ENCODE assay signal across 31 mouse cellular contexts in the genomic region with DNA sequence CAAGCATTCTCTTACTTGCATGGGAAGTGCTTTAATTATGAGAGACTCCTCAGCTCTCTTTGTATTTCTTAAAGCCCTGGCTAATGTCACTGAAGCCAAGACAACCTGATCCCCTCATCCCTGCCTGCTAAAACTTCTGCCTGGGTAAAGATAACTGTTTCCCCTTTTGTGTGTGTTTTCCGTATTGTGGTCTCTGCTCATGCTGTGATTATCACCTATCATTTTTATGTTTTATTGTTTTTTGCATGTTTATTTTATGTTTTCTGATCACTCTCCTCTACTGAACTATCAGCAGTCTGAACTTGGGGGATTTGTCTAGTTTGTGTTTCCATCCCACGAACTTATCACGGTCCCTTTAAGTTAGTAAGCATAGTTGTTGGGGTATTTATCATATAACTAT.
"Had no signal": no experiment of that assay in that cellular context is flagged by ENCODE, and none has a peak within 500 bp of the region (broad histone marks: within the 10 kb centered on the region; RNA-seq: fewer than 3 reads in every experiment).

No protein-coding gene starts in this region.

- DNase-seq: left cerebral cortex, postnatal 4 days; liver; liver, embryonic 13.5 days; liver, postnatal 0 days; lung, adult 18-20 months; lung, adult 2 months; lung, embryonic 14.5 days; lung, postnatal 10 days; lung, postnatal 14 days; lung, postnatal 36 days; lung, postnatal 4 days; midbrain, embryonic 14.5 days had no signal

- H3K4me1 ChIP-seq: liver, embryonic 12.5 days; liver, embryonic 13.5 days; liver, embryonic 15.5 days; midbrain, embryonic 12.5 days; midbrain, embryonic 15.5 days; neural tube, embryonic 12.5 days had no signal

- H3K27ac ChIP-seq: limb, embryonic 10.5 days; limb, embryonic 12.5 days; limb, embryonic 13.5 days; limb, embryonic 15.5 days; liver, embryonic 12.5 days; liver, embryonic 13.5 days; liver, embryonic 14.5 days; liver, embryonic 15.5 days; lung, embryonic 15.5 days; macrophage; midbrain, embryonic 10.5 days; midbrain, embryonic 12.5 days; midbrain, embryonic 13.5 days; midbrain, embryonic 15.5 days; neural tube, embryonic 12.5 days had no signal

- H3K4me3 ChIP-seq: limb, embryonic 10.5 days; limb, embryonic 12.5 days; limb, embryonic 13.5 days; limb, embryonic 15.5 days; liver, embryonic 12.5 days; liver, embryonic 13.5 days; liver, embryonic 15.5 days; lung, embryonic 15.5 days; megakaryocyte, embryonic 14.5 days; midbrain, embryonic 10.5 days; midbrain, embryonic 12.5 days; midbrain, embryonic 13.5 days; midbrain, embryonic 15.5 days; myocyte; neural tube, embryonic 12.5 days had no signal

- H3K4me2 ChIP-seq: limb, embryonic 12.5 days; limb, embryonic 13.5 days; limb, embryonic 15.5 days; liver, embryonic 11.5 days; liver, embryonic 12.5 days; liver, embryonic 13.5 days; liver, embryonic 15.5 days; lung, embryonic 14.5 days; lung, embryonic 15.5 days; midbrain, embryonic 11.5 days; midbrain, embryonic 12.5 days; midbrain, embryonic 13.5 days; midbrain, embryonic 15.5 days; neural tube, embryonic 12.5 days had no signal

- H3K9me3 ChIP-seq: limb, embryonic 10.5 days; limb, embryonic 12.5 days; limb, embryonic 13.5 days; limb, embryonic 15.5 days; liver, embryonic 12.5 days; liver, embryonic 13.5 days; liver, embryonic 15.5 days; lung, embryonic 15.5 days; megakaryocyte, embryonic 14.5 days; midbrain, embryonic 10.5 days; midbrain, embryonic 12.5 days; midbrain, embryonic 13.5 days; midbrain, embryonic 15.5 days; neural tube, embryonic 12.5 days had no signal

- H3K9ac ChIP-seq: limb, embryonic 12.5 days; limb, embryonic 13.5 days; limb, embryonic 15.5 days; liver, embryonic 12.5 days; liver, embryonic 13.5 days; liver, embryonic 14.5 days; liver, embryonic 15.5 days; liver, postnatal 0 days; lung, embryonic 14.5 days; lung, embryonic 15.5 days; midbrain, embryonic 12.5 days; midbrain, embryonic 13.5 days; midbrain, embryonic 15.5 days; neural tube, embryonic 12.5 days had no signal

- ATAC-seq: liver, embryonic 12.5 days; liver, postnatal 0 days; lung, postnatal 0 days; midbrain, embryonic 13.5 days; midbrain, embryonic 15.5 days had no signal

- H3K36me3 ChIP-seq: limb, embryonic 10.5 days; limb, embryonic 12.5 days; limb, embryonic 13.5 days; limb, embryonic 15.5 days; liver, embryonic 12.5 days; liver, embryonic 13.5 days; liver, embryonic 15.5 days; lung, embryonic 15.5 days; midbrain, embryonic 10.5 days; midbrain, embryonic 12.5 days; midbrain, embryonic 13.5 days; midbrain, embryonic 15.5 days; neural tube, embryonic 12.5 days had no signal

- H3K27me3 ChIP-seq: limb, embryonic 12.5 days; limb, embryonic 13.5 days; limb, embryonic 15.5 days; liver, embryonic 12.5 days; liver, embryonic 13.5 days; liver, embryonic 15.5 days; lung, embryonic 15.5 days; midbrain, embryonic 12.5 days; midbrain, embryonic 13.5 days; midbrain, embryonic 15.5 days; neural tube, embryonic 12.5 days had no signal
